Mouse (Mus musculus) embryonic stem cell, embryonic (primary cell): ENCODE results near the gene Gm20721.
"Not testable (repeated sequence)": the region's sequence is repeated elsewhere in the genome, so short reads cannot be mapped to it uniquely, and the experiment has no call there.

Source experiments
- CTCF ChIA-PET, 4 experiments: fragments of 300-600 bp in 2 of 4; fragments of 350-600 bp in 2 of 4; sonication (Branson Sonifier 250); formaldehyde crosslinking; loops; one replicate each; lab custom pipeline; 2022; ENCODE audit warnings: inconsistent platforms in 2 of 4; lab: Charles Lee
- POLR2A ChIA-PET, 4 experiments: fragments of 300-600 bp in 2 of 4; fragments of 350-600 bp in 2 of 4; sonication (Branson Sonifier 250); formaldehyde crosslinking; loops; one replicate each; lab custom pipeline; 2022; ENCODE audit warnings: antibody characterized with exemption in 4 of 4, inconsistent platforms in 1 of 4; lab: Charles Lee

The Gm20721 gene

GRCm38 (mm10) chr2:174346612-174346998, at the start of gene Gm20721:
Gene Gm20721, minus strand, starts transcription at chr2:174346712.
- CTCF ChIA-PET: no interaction called here
- POLR2A ChIA-PET: interaction anchor here in 2 of 4 experiments (0.6 to 0.8 kb wide), 2 partner anchors 11 to 17 kb away, joined by 3 read pairs; no protein-coding TSS in a partner anchor

- ChIA-PET CTCF (interaction anchor here in 1 of 4 experiments (1.1 kb wide), 1 partner anchor 50 kb away, joined by 3 read pairs; no protein-coding TSS in a partner anchor), POLR2A (interaction anchor here in 1 of 4 experiments (2.0 kb wide), 1 partner anchor 13 kb away, joined by 4 read pairs; no protein-coding TSS in a partner anchor)
Observed at GRCm38 (mm10) chr2:174393383-174393782, 46.9 kb upstream of the Gm20721 start.

GRCm38 (mm10) chr2:174392554-174392953, 46.0 kb upstream of the Gm20721 start:
- POLR2A ChIA-PET: interaction anchor here in 1 of 4 experiments (2.0 kb wide), 1 partner anchor 13 kb away, joined by 4 read pairs; no protein-coding TSS in a partner anchor
- CTCF ChIA-PET: no interaction called here

- CTCF ChIA-PET: no interaction called here
- POLR2A ChIA-PET: interaction anchor here in 2 of 4 experiments (0.6 to 2.0 kb wide), 2 partner anchors 12 to 63 kb away, joined by 3 to 4 read pairs; no protein-coding TSS in a partner anchor
Observed at GRCm38 (mm10) chr2:174391936-174392335, 45.4 kb upstream of the Gm20721 start.

- POLR2A ChIA-PET: no interaction called here
- CTCF ChIA-PET: interaction anchor here in 2 of 4 experiments (0.6 kb wide), 2 partner anchors 10 to 72 kb away, joined by 3 read pairs; no protein-coding TSS in a partner anchor
Observed at GRCm38 (mm10) chr2:174381021-174381420, 34.5 kb upstream of the Gm20721 start.

- ChIA-PET POLR2A (interaction anchor here in 1 of 4 experiments (0.6 kb wide), 1 partner anchor 374 kb away, joined by 3 read pairs; no protein-coding TSS in a partner anchor), CTCF (no interaction called here)
Observed at GRCm38 (mm10) chr2:174366571-174366970, 20.1 kb upstream of the Gm20721 start.

GRCm38 (mm10) chr2:174359656-174360055, 13.1 kb upstream of the Gm20721 start:
- ChIA-PET POLR2A (interaction anchor here in 1 of 4 experiments (0.6 kb wide), 1 partner anchor 284 kb away, joined by 3 read pairs; no protein-coding TSS in a partner anchor), CTCF (no interaction called here)

GRCm38 (mm10) chr2:174358516-174358915, 12.0 kb upstream of the Gm20721 start:
- CTCF ChIA-PET: no interaction called here
- POLR2A ChIA-PET: no interaction called here

GRCm38 (mm10) chr2:174346999-174347668, 622 bp upstream of the Gm20721 start:
- CTCF ChIA-PET: not testable (repeated sequence)
- POLR2A ChIA-PET: interaction anchor here in 1 of 4 experiments (0.8 kb wide), 1 partner anchor 12 kb away, joined by 3 read pairs; no protein-coding TSS in a partner anchor

- ChIA-PET POLR2A (interaction anchor here in 1 of 4 experiments (0.8 kb wide), 1 partner anchor 10 kb away, joined by 4 read pairs; no protein-coding TSS in a partner anchor), CTCF (no interaction called here)
Observed at GRCm38 (mm10) chr2:174344996-174345395, 1.5 kb downstream of the Gm20721 start.

- POLR2A ChIA-PET: interaction anchor here in 3 of 4 experiments (0.7 to 2.0 kb wide), 8 partner anchors 9 to 228 kb away, joined by 3 to 7 read pairs (median 4); no protein-coding TSS in a partner anchor
Observed at GRCm38 (mm10) chr2:174344003-174344655, 2.4 kb downstream of the Gm20721 start.

GRCm38 (mm10) chr2:174343566-174343965, 2.9 kb downstream of the Gm20721 start:
- CTCF ChIA-PET: interaction anchor here in 2 of 4 experiments (0.7 to 0.9 kb wide), 2 partner anchors 117 to 330 kb away, joined by 3 to 5 read pairs; no protein-coding TSS in a partner anchor
- POLR2A ChIA-PET: interaction anchor here in 3 of 4 experiments (0.7 to 2.0 kb wide), 8 partner anchors 8 to 228 kb away, joined by 3 to 7 read pairs (median 4); no protein-coding TSS in a partner anchor

More at GRCm38 (mm10) chr2:174344003-174344655, 2.4 kb downstream of the Gm20721 start:
- CTCF ChIA-PET: interaction anchor here in 2 of 4 experiments (0.7 to 0.9 kb wide), 2 partner anchors 117 to 330 kb away, joined by 3 to 5 read pairs; no protein-coding TSS in a partner anchor

- ChIA-PET POLR2A (interaction anchor here in 2 of 4 experiments (0.7 to 2.0 kb wide), 5 partner anchors 8 to 65 kb away, joined by 3 to 7 read pairs (median 4); no protein-coding TSS in a partner anchor), CTCF (no interaction called here)
Observed at GRCm38 (mm10) chr2:174342793-174343400, 3.6 kb downstream of the Gm20721 start.

GRCm38 (mm10) chr2:174340893-174341580, 5.5 kb downstream of the Gm20721 start:
- CTCF ChIA-PET: interaction anchor here in 1 of 4 experiments (0.7 kb wide), 1 partner anchor 30 kb away, joined by 3 read pairs; no protein-coding TSS in a partner anchor
- POLR2A ChIA-PET: interaction anchor here in 1 of 4 experiments (1.3 kb wide), 1 partner anchor 10 kb away, joined by 4 read pairs; no protein-coding TSS in a partner anchor

- ChIA-PET CTCF (no interaction called here), POLR2A (no interaction called here)
Observed at GRCm38 (mm10) chr2:174340229-174340892, 6.2 kb downstream of the Gm20721 start.

GRCm38 (mm10) chr2:174339701-174340100, 6.8 kb downstream of the Gm20721 start:
- ChIA-PET CTCF (no interaction called here), POLR2A (interaction anchor here in 1 of 4 experiments (1.7 kb wide), 1 partner anchor 11 kb away, joined by 6 read pairs; no protein-coding TSS in a partner anchor)

GRCm38 (mm10) chr2:174337275-174337674, 9.2 kb downstream of the Gm20721 start:
- CTCF ChIA-PET: no interaction called here
- POLR2A ChIA-PET: no interaction called here
